Mouse (Mus musculus): Measurements from ENCODE around the gene Krt26. TPM values are rescaled to one million over a fixed set of nuclear protein-coding genes. Genes with fewer than 3 reads are reported as not detected.

Gene Krt26
- polyA plus RNA-seq, 1 experiment from 2014 or later: not detected

DNA sequence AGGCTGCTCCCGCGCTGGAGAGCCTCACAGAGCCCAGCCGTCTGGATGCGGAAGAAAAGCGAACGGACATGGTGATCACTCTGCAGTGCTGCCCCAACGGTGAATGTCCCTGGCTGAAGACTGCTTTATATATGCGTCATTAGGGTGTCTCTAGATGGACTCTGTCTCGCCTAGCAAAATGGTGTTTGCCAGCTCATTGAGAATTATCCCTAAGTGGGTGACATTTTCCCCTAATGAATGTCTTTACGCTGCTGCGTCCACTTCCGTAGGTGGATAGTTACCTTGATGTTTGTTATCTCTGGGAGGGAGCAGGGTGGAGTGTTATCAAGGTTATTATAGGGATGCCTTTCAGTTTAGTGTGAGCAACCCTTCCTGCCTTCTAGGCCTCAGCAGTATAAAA lies 13.2 kb upstream of the Krt26 start, which contains the start of gene Krt27:
Krt27 (minus strand) TSS at position 101 of the 400 bp plus-strand sequence.
- ATAC-seq (ENCODE audit: low read depth): no peak
- Histone ChIP-seq H3K9ac (ENCODE audit: low read depth, low read length) (no peak within 1 kb of the TSS), H3K4me2 (ENCODE audit: low read depth, low read length) (no peak within 1 kb of the TSS), H3K4me1 (ENCODE audit: control insufficient read depth, low read depth, low read length) (no peaks in the 10 kb centered on the region), H3K9me3 (replicated peaks; ENCODE audit: control insufficient read depth, low read length) (no peaks in the 10 kb centered on the region), H3K27ac (ENCODE audit: low read length) (no peak within 1 kb of the TSS), H3K36me3 (ENCODE audit: control insufficient read depth, insufficient read depth) (no peaks in the 10 kb centered on the region), H3K4me3 (ENCODE audit: low read depth, low read length) (no peak within 1 kb of the TSS), H3K27me3 (ENCODE audit: control insufficient read depth, insufficient read depth, low read depth, low read length) (no peaks in the 10 kb centered on the region)
- 62% methylated on average over 12 of the region's 12 CpGs for WGBS (ENCODE audit: insufficient replicate concordance)

DNA sequence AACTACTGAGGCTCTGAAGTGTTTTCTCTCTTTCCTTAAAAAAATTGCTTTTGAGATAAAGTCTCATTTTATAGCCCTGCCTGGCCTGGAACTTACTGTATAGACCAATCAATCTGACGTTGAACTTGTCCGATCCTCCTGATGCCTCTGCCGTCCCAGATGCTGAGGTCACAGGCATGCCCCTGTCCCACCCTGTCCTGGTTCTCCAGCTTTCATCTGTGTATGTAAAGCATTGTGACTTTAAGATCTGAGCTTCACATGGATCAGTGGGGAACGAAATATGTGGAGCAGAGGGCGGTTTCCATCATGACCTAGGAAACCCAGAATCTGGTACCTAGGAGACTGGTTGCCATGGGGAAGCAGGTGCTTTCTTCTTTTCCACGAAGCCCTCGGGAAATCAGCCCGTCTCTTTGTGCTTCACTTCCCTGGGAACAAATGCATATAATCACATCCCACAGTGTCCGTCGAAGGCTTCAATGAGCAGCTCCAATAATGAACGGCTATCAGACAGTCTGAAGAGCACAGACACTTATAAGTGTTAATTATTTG lies 1.6 kb upstream of the Krt26 start:
- Histone ChIP-seq H3K27ac (ENCODE audit: low read length) (no peak overlapping the region), H3K4me1 (ENCODE audit: control insufficient read depth, low read depth, low read length) (no peaks in the 10 kb centered on the region), H3K4me2 (ENCODE audit: low read depth, low read length) (no peak overlapping the region), H3K9me3 (replicated peaks; ENCODE audit: control insufficient read depth, low read length) (no peaks in the 10 kb centered on the region), H3K36me3 (ENCODE audit: control insufficient read depth, insufficient read depth) (no peaks in the 10 kb centered on the region), H3K9ac (ENCODE audit: low read depth, low read length) (no peak overlapping the region), H3K27me3 (ENCODE audit: control insufficient read depth, insufficient read depth, low read depth, low read length) (no peaks in the 10 kb centered on the region), H3K4me3 (ENCODE audit: low read depth, low read length) (no peak overlapping the region)
- WGBS (ENCODE audit: insufficient replicate concordance): 71% methylated on average over 11 of the region's 11 CpGs
- no peak for ATAC-seq (ENCODE audit: low read depth)

DNA sequence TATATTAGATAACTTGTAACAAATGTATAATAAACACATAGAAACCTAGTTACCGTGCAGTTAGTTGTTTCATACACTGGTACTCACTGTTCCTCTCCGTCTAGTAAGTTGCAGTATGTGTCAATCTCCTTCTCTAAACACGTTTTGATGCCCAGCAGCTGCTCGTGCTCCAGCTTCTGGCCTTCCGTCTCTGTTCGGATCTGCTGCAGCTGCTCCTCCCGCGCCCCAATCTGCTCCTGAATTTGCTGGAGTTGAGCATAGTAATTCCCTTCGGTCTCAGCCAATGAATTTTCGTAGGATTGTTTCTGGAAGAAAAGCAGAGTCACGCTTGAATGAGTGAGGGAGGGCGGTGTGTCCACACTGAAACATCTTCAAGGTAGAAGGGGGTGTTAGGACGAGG lies 4.3 kb downstream of the Krt26 start:
- no peak overlapping the region for H3K4me2 ChIP-seq (ENCODE audit: low read depth, low read length)
- WGBS (ENCODE audit: insufficient replicate concordance): 60% methylated on average over 13 of the region's 13 CpGs
- no peaks in the 10 kb centered on the region for H3K36me3 ChIP-seq (ENCODE audit: control insufficient read depth, insufficient read depth)
- no peaks in the 10 kb centered on the region for H3K9me3 ChIP-seq (replicated peaks; ENCODE audit: control insufficient read depth, low read length)
- ATAC-seq (ENCODE audit: low read depth): no peak
- H3K27ac ChIP-seq (ENCODE audit: low read length): no peak overlapping the region
- H3K4me1 ChIP-seq (ENCODE audit: control insufficient read depth, low read depth, low read length): no peaks in the 10 kb centered on the region
- no peaks in the 10 kb centered on the region for H3K27me3 ChIP-seq (ENCODE audit: control insufficient read depth, insufficient read depth, low read depth, low read length)
- H3K4me3 ChIP-seq (ENCODE audit: low read depth, low read length): no peak overlapping the region
- no peak overlapping the region for H3K9ac ChIP-seq (ENCODE audit: low read depth, low read length)

DNA sequence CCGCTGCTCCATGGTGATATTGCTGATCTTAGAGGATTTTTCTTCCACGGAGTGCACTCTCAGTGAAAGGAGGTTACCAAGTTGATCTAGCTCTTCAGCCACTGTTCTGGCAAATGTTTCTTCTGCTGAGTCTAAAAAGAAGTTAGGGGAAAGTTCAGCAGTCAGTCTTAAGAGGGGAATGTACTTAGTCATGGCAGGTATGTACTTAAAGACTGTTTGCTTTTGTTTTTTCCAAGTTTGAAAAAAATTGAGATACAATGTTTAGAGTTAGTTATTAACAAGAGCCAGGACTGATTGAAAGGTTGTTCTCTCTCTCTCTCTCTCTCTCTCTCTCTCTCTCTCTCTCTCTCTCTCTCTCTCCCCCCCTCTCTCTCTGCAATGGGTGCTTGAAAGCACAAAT lies 8.1 kb downstream of the Krt26 start:
- Histone ChIP-seq H3K9me3 (replicated peaks; ENCODE audit: control insufficient read depth, low read length) (no peaks in the 10 kb centered on the region), H3K4me1 (ENCODE audit: control insufficient read depth, low read depth, low read length) (no peaks in the 10 kb centered on the region), H3K27ac (ENCODE audit: low read length) (no peak overlapping the region), H3K9ac (ENCODE audit: low read depth, low read length) (no peak overlapping the region), H3K36me3 (ENCODE audit: control insufficient read depth, insufficient read depth) (no peaks in the 10 kb centered on the region), H3K27me3 (ENCODE audit: control insufficient read depth, insufficient read depth, low read depth, low read length) (no peaks in the 10 kb centered on the region), H3K4me2 (ENCODE audit: low read depth, low read length) (no peak overlapping the region), H3K4me3 (ENCODE audit: low read depth, low read length) (no peak overlapping the region)
- 63% methylated on average over 2 of the region's 2 CpGs for WGBS (ENCODE audit: insufficient replicate concordance)
- ATAC-seq (ENCODE audit: low read depth): no peak

DNA sequence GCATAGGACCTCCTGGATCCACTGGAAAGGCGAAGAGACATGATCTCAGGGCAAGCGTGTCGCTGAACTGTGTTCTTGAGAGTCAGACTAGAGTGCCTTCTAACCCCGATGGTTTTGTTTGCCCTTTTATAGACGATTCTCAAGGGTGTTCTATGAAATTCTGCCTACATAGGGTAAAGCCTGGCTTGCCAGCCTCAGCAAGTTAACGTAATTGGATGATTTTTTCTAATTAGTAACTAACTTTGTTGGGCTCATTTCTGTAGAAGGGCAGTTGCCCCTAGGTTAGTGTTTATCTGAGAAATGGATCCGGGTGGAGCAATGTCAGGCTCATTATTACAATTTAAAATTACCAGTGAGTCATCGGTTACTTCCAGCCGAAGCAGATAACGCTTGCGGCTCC lies 14.9 kb downstream of the Krt26 start, which contains the start of gene Krt25:
Krt25 (minus strand) TSS at position 101 of the 400 bp plus-strand sequence.
- H3K4me1 ChIP-seq (ENCODE audit: control insufficient read depth, low read depth, low read length): no peaks in the 10 kb centered on the region
- no peak for ATAC-seq (ENCODE audit: low read depth)
- no peak within 1 kb of the TSS for H3K9ac ChIP-seq (ENCODE audit: low read depth, low read length)
- no peaks in the 10 kb centered on the region for H3K36me3 ChIP-seq (ENCODE audit: control insufficient read depth, insufficient read depth)
- H3K4me2 ChIP-seq (ENCODE audit: low read depth, low read length): no peak within 1 kb of the TSS
- WGBS (ENCODE audit: insufficient replicate concordance): 79% methylated on average over 11 of the region's 11 CpGs
- H3K27me3 ChIP-seq (ENCODE audit: control insufficient read depth, insufficient read depth, low read depth, low read length): no peaks in the 10 kb centered on the region
- H3K27ac ChIP-seq (ENCODE audit: low read length): no peak within 1 kb of the TSS
- H3K9me3 ChIP-seq (replicated peaks; ENCODE audit: control insufficient read depth, low read length): no peaks in the 10 kb centered on the region
- H3K4me3 ChIP-seq (ENCODE audit: low read depth, low read length): no peak within 1 kb of the TSS

GRCm38 (mm10) chr11:99321094-99321493 lies 16.7 kb downstream of the Krt26 start:
- Histone ChIP-seq H3K4me1 (ENCODE audit: control insufficient read depth, low read depth, low read length) (no peaks in the 10 kb centered on the region), H3K27me3 (ENCODE audit: control insufficient read depth, insufficient read depth, low read depth, low read length) (no peaks in the 10 kb centered on the region), H3K9me3 (replicated peaks; ENCODE audit: control insufficient read depth, low read length) (no peaks in the 10 kb centered on the region), H3K36me3 (ENCODE audit: control insufficient read depth, insufficient read depth) (no peaks in the 10 kb centered on the region), H3K4me3 (ENCODE audit: low read depth, low read length) (no peak overlapping the region), H3K27ac (ENCODE audit: low read length) (no peak overlapping the region), H3K9ac (ENCODE audit: low read depth, low read length) (no peak overlapping the region), H3K4me2 (ENCODE audit: low read depth, low read length) (no peak overlapping the region)
- ATAC-seq (ENCODE audit: low read depth): no peak
- WGBS (ENCODE audit: insufficient replicate concordance): 74% methylated on average over 14 of the region's 14 CpGs

DNA sequence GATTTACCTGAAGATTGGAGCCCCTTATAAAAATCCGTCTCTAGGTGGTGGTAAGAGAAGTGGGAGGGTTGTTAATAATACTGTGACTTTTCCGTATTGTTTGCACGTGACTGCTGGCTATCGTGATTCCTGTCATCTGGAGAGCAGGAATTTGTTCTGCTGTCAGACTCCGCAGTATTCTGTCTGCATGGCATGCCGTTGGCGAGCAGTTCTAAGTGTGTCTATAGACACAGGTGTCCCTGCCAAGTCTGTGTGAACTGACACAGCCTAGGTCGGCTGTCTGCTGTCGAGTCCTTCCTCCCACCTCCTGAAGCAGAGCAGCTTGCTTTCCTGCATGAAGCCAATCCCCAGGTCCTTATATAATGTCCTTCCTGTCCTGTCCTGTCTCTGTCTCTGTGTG lies 18.6 kb downstream of the Krt26 start:
- 53% methylated on average over 9 of the region's 9 CpGs for WGBS (ENCODE audit: insufficient replicate concordance)
- ATAC-seq (ENCODE audit: low read depth): no peak
- Histone ChIP-seq H3K36me3 (ENCODE audit: control insufficient read depth, insufficient read depth) (no peaks in the 10 kb centered on the region), H3K27ac (ENCODE audit: low read length) (no peak overlapping the region), H3K27me3 (ENCODE audit: control insufficient read depth, insufficient read depth, low read depth, low read length) (no peaks in the 10 kb centered on the region), H3K4me3 (ENCODE audit: low read depth, low read length) (no peak overlapping the region), H3K9me3 (replicated peaks; ENCODE audit: control insufficient read depth, low read length) (no peaks in the 10 kb centered on the region), H3K4me1 (ENCODE audit: control insufficient read depth, low read depth, low read length) (no peaks in the 10 kb centered on the region), H3K9ac (ENCODE audit: low read depth, low read length) (no peak overlapping the region), H3K4me2 (ENCODE audit: low read depth, low read length) (no peak overlapping the region)

DNA sequence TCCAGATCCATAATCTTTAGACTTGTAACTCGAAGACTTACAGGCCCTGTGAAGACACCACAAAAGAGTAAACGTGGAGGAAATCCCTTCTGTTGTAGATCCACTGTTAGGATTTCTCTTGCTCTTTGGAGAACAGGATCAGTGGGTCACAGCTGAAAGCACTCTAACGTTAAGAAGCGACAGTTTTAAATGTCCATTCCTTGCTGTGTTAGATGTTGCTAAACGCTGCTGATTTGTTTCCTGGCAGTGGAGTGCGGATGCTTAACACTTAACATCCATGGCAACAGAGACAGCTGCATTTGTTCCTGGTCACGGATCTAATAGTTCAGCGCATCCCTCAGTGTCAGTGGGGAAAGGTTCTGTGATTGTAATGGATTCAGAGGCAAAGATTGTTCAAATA lies 21.2 kb downstream of the Krt26 start:
- 64% methylated on average over 8 of the region's 8 CpGs for WGBS (ENCODE audit: insufficient replicate concordance)
- no peak for ATAC-seq (ENCODE audit: low read depth)
- Histone ChIP-seq H3K4me2 (ENCODE audit: low read depth, low read length) (no peak overlapping the region), H3K27ac (ENCODE audit: low read length) (no peak overlapping the region), H3K27me3 (ENCODE audit: control insufficient read depth, insufficient read depth, low read depth, low read length) (no peaks in the 10 kb centered on the region), H3K4me3 (ENCODE audit: low read depth, low read length) (no peak overlapping the region), H3K9me3 (replicated peaks; ENCODE audit: control insufficient read depth, low read length) (no peaks in the 10 kb centered on the region), H3K4me1 (ENCODE audit: control insufficient read depth, low read depth, low read length) (no peaks in the 10 kb centered on the region), H3K9ac (ENCODE audit: low read depth, low read length) (no peak overlapping the region), H3K36me3 (ENCODE audit: control insufficient read depth, insufficient read depth) (no peaks in the 10 kb centered on the region)

DNA sequence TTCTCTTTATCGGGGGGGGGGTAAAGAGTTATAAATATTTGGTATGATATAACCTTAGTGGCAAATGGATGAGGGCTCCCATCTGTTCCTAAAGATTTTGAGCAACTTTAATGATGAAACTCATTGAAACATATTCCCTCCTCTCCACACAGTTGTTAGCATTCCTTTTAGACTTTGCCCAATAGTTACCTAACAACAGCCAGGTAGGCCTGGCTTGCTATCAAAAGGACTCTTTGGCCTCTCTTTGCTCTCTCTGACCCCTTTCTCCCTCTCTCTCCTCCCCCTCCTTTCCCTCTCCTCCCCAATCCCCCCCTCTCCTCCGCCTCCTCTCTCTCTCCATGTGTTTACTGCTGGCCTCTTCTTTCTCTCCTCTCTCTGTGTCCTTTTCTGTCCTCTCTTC lies 23.2 kb downstream of the Krt26 start:
- no peak overlapping the region for H3K4me2 ChIP-seq (ENCODE audit: low read depth, low read length)
- ATAC-seq (ENCODE audit: low read depth): peak; percentile 83
- H3K27ac ChIP-seq (ENCODE audit: low read length): no peak overlapping the region
- no peak overlapping the region for H3K4me3 ChIP-seq (ENCODE audit: low read depth, low read length)
- no peaks in the 10 kb centered on the region for H3K36me3 ChIP-seq (ENCODE audit: control insufficient read depth, insufficient read depth)
- H3K27me3 ChIP-seq (ENCODE audit: control insufficient read depth, insufficient read depth, low read depth, low read length): no peaks in the 10 kb centered on the region
- no peaks in the 10 kb centered on the region for H3K4me1 ChIP-seq (ENCODE audit: control insufficient read depth, low read depth, low read length)
- WGBS (ENCODE audit: insufficient replicate concordance): 60% methylated on average over 2 of the region's 2 CpGs
- H3K9ac ChIP-seq (ENCODE audit: low read depth, low read length): no peak overlapping the region
- H3K9me3 ChIP-seq (replicated peaks; ENCODE audit: control insufficient read depth, low read length): no peaks in the 10 kb centered on the region

All from liver, embryonic 16.5 days (tissue).